Mouse (Mus musculus): Measurements from ENCODE around the gene Zbtb20.

- TF ChIP-seq GATA1 (IDR thresholded peaks at IDR 0.05; ENCODE audit: low read length), result no peak
- TF ChIP-seq TAL1 (IDR thresholded peaks at IDR 0.05; ENCODE audit: low read length), result no peak
Measured at GRCm38 (mm10) chr16:43259466-43259865, 383.8 kb downstream of the Zbtb20 start.

All from erythroblast, embryonic 14.5 days (primary cell).